Comparison of ENCODE assay signal across 8 mouse cellular contexts in genomic region chr8:35985152-35985689, GRCm38 (mm10).
DNase-seq lines count a peak whose midpoint lies in the region; ATAC-seq lines count a peak whose summit lies in the region.

No protein-coding gene starts in this region.

- 51% methylated on average over 5 of the region's 5 CpGs for WGBS in hindbrain, embryonic 14.5 days
- 62% methylated on average over 5 of the region's 5 CpGs for WGBS in hindbrain, embryonic 12.5 days
- WGBS in heart, embryonic 16.5 days = 31% methylated on average over 5 of the region's 5 CpGs

- no peak overlapping the region for H3K9ac ChIP-seq in hindbrain, embryonic 14.5 days
- H3K9ac ChIP-seq in hindbrain, embryonic 12.5 days = no peak overlapping the region
- no peak overlapping the region for H3K9ac ChIP-seq in heart, embryonic 16.5 days (ENCODE audit: low read length)

- peak; percentile 40; the same call in 1 of the 2 replicates for ATAC-seq in hindbrain, embryonic 14.5 days (ENCODE audit: low FRiP score)
- no peak for ATAC-seq in hindbrain, embryonic 12.5 days (ENCODE audit: low FRiP score)
- ATAC-seq in heart, embryonic 16.5 days (replicated peaks; ENCODE audit: extremely low read depth, insufficient read depth, low FRiP score) = 0 out of 2 replicates have a peak, but pooled peaks have one; percentile 32
- no peak for ATAC-seq in CD4-positive, CD25-positive, alpha-beta regulatory T cell, adult 4 months

- peak; percentile 59 for DNase-seq in hindbrain, embryonic 14.5 days (ENCODE audit: low spot score)
- peak; percentile 28 to 44 for DNase-seq in right cerebral cortex, postnatal 10 days (ENCODE audit: low spot score in 2 of 2)
- DNase-seq in right cerebral cortex, postnatal 25 days = no peak
- DNase-seq in right cerebral cortex, postnatal 4 days = peak; percentile 10
- DNase-seq in urinary bladder, postnatal 4 days (ENCODE audit: low spot score in 2 of 2) = no peak

- no peak overlapping the region for H3K4me2 ChIP-seq in hindbrain, embryonic 14.5 days (replicated peaks)
- H3K4me2 ChIP-seq in hindbrain, embryonic 12.5 days (replicated peaks) = no peak overlapping the region
- H3K4me2 ChIP-seq in heart, embryonic 16.5 days (ENCODE audit: low read depth, low read length) = no peak overlapping the region

- H3K4me3 ChIP-seq in hindbrain, embryonic 14.5 days (replicated peaks; ENCODE audit: low read length) = no peak overlapping the region
- H3K4me3 ChIP-seq in hindbrain, embryonic 12.5 days = no peak overlapping the region
- H3K4me3 ChIP-seq in heart, embryonic 16.5 days (ENCODE audit: low read length) = no peak overlapping the region

- H3K9me3 ChIP-seq in hindbrain, embryonic 14.5 days (ENCODE audit: control insufficient read depth, low read length) = 0 out of 2 replicates have a peak, but pooled peaks cover 3% of the 10 kb centered on the region
- no peaks in the 10 kb centered on the region for H3K9me3 ChIP-seq in hindbrain, embryonic 12.5 days (replicated peaks)
- H3K9me3 ChIP-seq in heart, embryonic 16.5 days (replicated peaks; ENCODE audit: control insufficient read depth, low read length) = no peaks in the 10 kb centered on the region

- no peaks in the 10 kb centered on the region for H3K27me3 ChIP-seq in hindbrain, embryonic 14.5 days (ENCODE audit: control insufficient read depth, insufficient read depth, low read length)
- no peaks in the 10 kb centered on the region for H3K27me3 ChIP-seq in hindbrain, embryonic 12.5 days
- H3K27me3 ChIP-seq in heart, embryonic 16.5 days (ENCODE audit: control insufficient read depth, insufficient read depth, low read length) = no peaks in the 10 kb centered on the region

- peak overlapping the region; percentile 44; the same call in 1 of the 2 replicates for H3K27ac ChIP-seq in hindbrain, embryonic 14.5 days
- H3K27ac ChIP-seq in hindbrain, embryonic 12.5 days = no peak overlapping the region
- H3K27ac ChIP-seq in heart, embryonic 16.5 days (ENCODE audit: low read length) = peak overlapping the region; percentile 45

- no peaks in the 10 kb centered on the region; the same call in 1 of the 2 replicates for H3K4me1 ChIP-seq in hindbrain, embryonic 14.5 days (replicated peaks; ENCODE audit: control insufficient read depth, insufficient read depth, low read length)
- peaks cover 3% of the 10 kb centered on the region; the same call in 1 of the 2 replicates for H3K4me1 ChIP-seq in hindbrain, embryonic 12.5 days
- peaks cover 9% of the 10 kb centered on the region for H3K4me1 ChIP-seq in heart, embryonic 16.5 days (ENCODE audit: control insufficient read depth, insufficient read depth, low read length)

- no peaks in the 10 kb centered on the region for H3K36me3 ChIP-seq in hindbrain, embryonic 14.5 days (replicated peaks; ENCODE audit: control insufficient read depth, insufficient read depth)
- H3K36me3 ChIP-seq in hindbrain, embryonic 12.5 days = no peaks in the 10 kb centered on the region
- no peaks in the 10 kb centered on the region for H3K36me3 ChIP-seq in heart, embryonic 16.5 days (ENCODE audit: control insufficient read depth, insufficient read depth)

Comparison
In these comparisons a context has a peak if more than half of its experiments do, and no peak if none do; other contexts are left out.
1. ATAC-seq: peak in hindbrain, embryonic 14.5 days (single experiment) and heart, embryonic 16.5 days (single experiment); none in hindbrain, embryonic 12.5 days (single experiment) and CD4-positive, CD25-positive, alpha-beta regulatory T cell, adult 4 months (single experiment).
2. DNase-seq: peak in hindbrain, embryonic 14.5 days (single experiment), right cerebral cortex, postnatal 10 days (2 of 2) and right cerebral cortex, postnatal 4 days (single experiment); none in right cerebral cortex, postnatal 25 days (single experiment) and urinary bladder, postnatal 4 days (0 of 2).